Mouse (Mus musculus) midbrain, postnatal 0 days (tissue): Measurements from ENCODE around the gene Myo9b. TPM values are rescaled to one million over a fixed set of nuclear protein-coding genes. Genes with fewer than 3 reads are reported as not detected.

Source experiments
- ATAC-seq: fragments of 200-750 bp; cut with Nextera tagmentation; 2 replicates; pipeline ENCODE4 v1.8.0; 2017; ENCODE audit warnings: moderate number of reproducible peaks, mild to moderate bottlenecking, moderate TSS enrichment, moderate library complexity; ENCODE audit not compliant: low FRiP score
- DNase-seq: peaks from one replicate; pipeline ENCODE4 v3.0.0-alpha.2; 2015; ENCODE audit warnings: low spot score
- H3K27ac ChIP-seq: fragments of 300-500 bp; sonication (generic); 2 replicates; pipeline ENCODE4 v1.5.1; 2014; ENCODE audit warnings: low read depth, mild to moderate bottlenecking, low read length, mixed read lengths
- H3K27me3 ChIP-seq: fragments of 300-500 bp; sonication (generic); 2 replicates; pipeline ENCODE4 v1.6.1; 2014; ENCODE audit warnings: low read length, control low read depth, mixed read lengths; ENCODE audit not compliant: insufficient read depth
- H3K36me3 ChIP-seq: fragments of 300-500 bp; sonication (generic); 2 replicates; pipeline ENCODE4 v1.6.1; 2014; ENCODE audit warnings: low read length, control low read depth, mixed read lengths; ENCODE audit not compliant: insufficient read depth
- H3K4me1 ChIP-seq: fragments of 300-500 bp; sonication (generic); 2 replicates; pipeline ENCODE4 v1.6.1; 2014; ENCODE audit warnings: mild to moderate bottlenecking, control low read depth, antibody characterized with exemption, low read length, mixed read lengths; ENCODE audit not compliant: insufficient read depth
- H3K4me2 ChIP-seq: fragments of 300-500 bp; sonication (generic); 2 replicates; pipeline ENCODE4 v1.6.1; 2014; ENCODE audit warnings: low read depth, mild to moderate bottlenecking, low read length, mixed read lengths; ENCODE audit not compliant: poor library complexity, severe bottlenecking
- H3K4me3 ChIP-seq: fragments of 300-500 bp; sonication (generic); 2 replicates; pipeline ENCODE4 v1.5.1; 2014; ENCODE audit warnings: low read depth, mild to moderate bottlenecking, low read length, moderate library complexity
- H3K9ac ChIP-seq: fragments of 300-500 bp; sonication (generic); replicated peaks from 2 replicates; pipeline ENCODE4 v1.6.1; 2014; ENCODE audit warnings: mild to moderate bottlenecking, low read length, moderate library complexity, mixed read lengths; ENCODE audit not compliant: poor library complexity, severe bottlenecking
- H3K9me3 ChIP-seq: fragments of 300-500 bp; sonication (generic); 2 replicates; pipeline ENCODE4 v1.6.1; 2016; ENCODE audit warnings: low read length, control low read depth
- CTCF ChIP-seq: IDR thresholded peaks from 2 replicates; pipeline ENCODE4 v1.5.1; 2016; ENCODE audit warnings: antibody characterized with exemption, mild to moderate bottlenecking
- WGBS: fragments of 180-500 bp; shearing (Covaris S2); extraction: QIAGEN DNeasy Blood & Tissue Kit; methylation state at CpG from one replicate; pipeline ENCODE4 v1.1.7; 2014; 5-methylcytosine and 5-hydroxymethylcytosine counted together
- polyA plus RNA-seq: library from polyadenylated mRNA; unstranded; fragments of >200 nt; fragmentation: Nextera tagmentation; extraction: Ambion mirVana; gene quantifications from 2 replicates; pipeline ENCODE4 v1.2.1, GENCODE M21; 2015
- total RNA-seq: library from RNA; depleted of rRNA; stranded (reverse); fragments of >200 nt; gene quantifications from 2 replicates; pipeline ENCODE4 v1.2.3, GENCODE M21; 2014

The Myo9b gene
- total and polyA plus RNA-seq, 2 experiments from 2014 or later = 7.6 to 32.3 TPM

GRCm38 (mm10) chr8:71372427-71372826 is 99.9 kb downstream of the Myo9b start:
- Histone ChIP-seq H3K27me3 (no peaks in the 10 kb centered on the region), H3K36me3 (peaks cover 20% of the 10 kb centered on the region), H3K9me3 (no peaks in the 10 kb centered on the region), H3K4me3 (no peak overlapping the region), H3K4me2 (no peak overlapping the region), H3K4me1 (peaks cover 8% of the 10 kb centered on the region; the same call in 1 of the 2 replicates), H3K27ac (no peak overlapping the region), H3K9ac (no peak overlapping the region)
- ATAC-seq = no peak
- 79% methylated on average over 12 of the region's 12 CpGs for WGBS
- TF ChIP-seq CTCF = no peak
- DNase-seq = no peak

DNA sequence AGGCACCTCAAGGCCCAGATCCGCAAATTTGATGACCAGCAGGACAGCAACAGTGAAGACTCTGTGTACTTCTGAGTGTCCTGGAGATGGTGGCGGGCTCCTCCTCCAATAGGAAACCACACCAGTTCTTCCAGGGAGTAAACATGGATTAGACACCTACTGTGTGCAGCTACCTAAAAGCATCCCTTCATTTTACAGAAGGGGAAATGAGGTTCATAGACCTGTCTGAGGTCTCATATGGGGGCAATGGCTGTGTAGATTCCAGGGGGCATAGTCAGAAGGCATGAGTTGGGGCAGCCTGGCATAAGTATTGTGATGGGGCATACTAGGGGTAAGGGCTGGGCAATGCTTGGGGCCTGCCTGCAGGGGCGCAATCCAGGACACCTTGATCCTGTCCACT is 100.5 kb downstream of the Myo9b start:
- Histone ChIP-seq H3K36me3 (peaks cover 20% of the 10 kb centered on the region), H3K27me3 (no peaks in the 10 kb centered on the region), H3K4me2 (no peak overlapping the region), H3K4me1 (peaks cover 2% of the 10 kb centered on the region; the same call in 1 of the 2 replicates), H3K27ac (no peak overlapping the region), H3K9me3 (no peaks in the 10 kb centered on the region), H3K9ac (no peak overlapping the region), H3K4me3 (no peak overlapping the region)
- WGBS = 92% methylated on average over 3 of the region's 3 CpGs
- no peak for DNase-seq
- no peak for TF ChIP-seq CTCF
- ATAC-seq = no peak

DNA sequence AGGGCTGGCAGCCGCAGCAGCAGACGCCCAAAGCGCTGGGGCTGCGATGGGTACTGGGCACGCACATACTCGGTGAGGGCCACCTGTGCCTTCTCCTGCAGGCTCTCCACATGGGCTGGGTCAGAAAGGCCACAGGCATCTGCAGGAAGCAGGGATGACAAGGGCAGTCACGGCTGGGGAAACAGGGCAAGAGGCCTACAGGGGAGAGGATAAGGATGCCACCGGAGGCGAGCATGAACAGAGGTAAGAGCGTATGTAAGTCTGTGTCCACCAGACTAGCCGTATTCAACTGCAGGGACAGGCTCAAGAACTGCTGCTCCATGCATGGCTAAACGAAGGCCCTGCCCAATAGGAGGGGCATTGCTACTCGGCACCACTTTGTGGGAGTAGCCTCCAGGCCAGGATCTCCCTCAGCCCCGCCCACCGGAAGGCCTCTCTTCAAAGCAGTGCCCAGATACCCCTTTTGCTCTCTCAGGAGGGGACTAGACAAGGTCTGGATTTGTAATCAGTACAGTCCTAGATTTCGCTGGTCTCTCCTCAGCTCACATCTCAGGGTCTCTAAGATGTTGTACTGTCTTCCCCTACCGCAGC is 102.2 kb downstream of the Myo9b start:
- Histone ChIP-seq H3K4me3 (no peak overlapping the region), H3K27ac (no peak overlapping the region; the same call in 1 of the 2 replicates), H3K36me3 (peaks cover 16% of the 10 kb centered on the region), H3K4me1 (peaks cover 9% of the 10 kb centered on the region; the same call in 1 of the 2 replicates), H3K9ac (no peak overlapping the region), H3K27me3 (no peaks in the 10 kb centered on the region), H3K4me2 (no peak overlapping the region), H3K9me3 (no peaks in the 10 kb centered on the region)
- no peak for TF ChIP-seq CTCF
- no peak for DNase-seq
- ATAC-seq = no peak
- WGBS = 78% methylated on average over 17 of the region's 17 CpGs

GRCm38 (mm10) chr8:71375581-71376422 is 103.3 kb downstream of the Myo9b start:
- Histone ChIP-seq H3K36me3 (peaks cover 14% of the 10 kb centered on the region), H3K4me2 (peak overlapping the region; percentile 62), H3K4me3 (peak overlapping the region; percentile 36), H3K9me3 (no peaks in the 10 kb centered on the region), H3K27ac (peak overlapping the region; percentile 69), H3K4me1 (peaks cover 20% of the 10 kb centered on the region; the same call in 1 of the 2 replicates), H3K9ac (peak overlapping the region; percentile 68), H3K27me3 (no peaks in the 10 kb centered on the region)
- TF ChIP-seq CTCF = peak; percentile 55
- WGBS = 11% methylated on average over 71 of the region's 74 CpGs
- ATAC-seq = no peak
- DNase-seq = peak; percentile 62

DNA sequence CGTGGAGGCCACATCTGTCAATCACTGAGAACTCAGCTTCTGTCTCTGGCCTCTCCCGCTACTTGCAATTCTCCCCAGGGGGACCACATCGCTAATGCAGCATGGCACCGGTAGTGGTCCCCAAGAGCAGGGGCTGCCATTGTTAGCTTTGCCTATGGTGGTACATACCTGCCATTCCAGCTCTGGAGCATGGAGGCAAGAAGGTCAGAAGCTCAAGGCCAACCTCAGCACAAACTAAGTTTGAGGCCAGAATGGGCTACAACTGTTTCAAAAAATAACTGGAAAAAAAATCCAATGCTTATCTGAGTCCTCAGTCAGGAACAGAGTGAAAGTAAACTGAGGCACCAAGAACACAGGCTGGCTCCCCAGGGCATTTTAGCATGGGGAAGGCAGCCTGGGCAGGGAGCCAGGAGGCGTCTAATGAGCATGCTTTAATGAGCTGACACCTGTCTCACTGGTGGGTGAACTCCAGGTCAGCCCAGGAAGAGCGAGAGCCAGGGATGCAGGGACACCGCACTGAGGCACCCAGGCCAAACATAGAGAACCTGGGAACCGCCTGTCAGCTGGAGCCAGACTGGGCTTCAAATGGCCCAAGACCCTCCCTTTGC is 104.0 kb downstream of the Myo9b start:
- H3K4me1 ChIP-seq = peaks cover 20% of the 10 kb centered on the region; the same call in 1 of the 2 replicates
- no peak for DNase-seq

More for the DNA sequence above, 104.0 kb downstream of the Myo9b start:
- no peaks in the 10 kb centered on the region for H3K9me3 ChIP-seq
- H3K27me3 ChIP-seq = no peaks in the 10 kb centered on the region
- H3K4me3 ChIP-seq = peak overlapping the region; percentile 36; the same call in 1 of the 2 replicates
- no peak for ATAC-seq
- peaks cover 14% of the 10 kb centered on the region for H3K36me3 ChIP-seq
- peak overlapping the region; percentile 68; the same call in 1 of the 2 replicates for H3K9ac ChIP-seq
- WGBS = 41% methylated on average over 8 of the region's 8 CpGs
- TF ChIP-seq CTCF = no peak
- 0 out of 2 replicates have a peak overlapping the region, but pooled peaks have one; percentile 69 for H3K27ac ChIP-seq
- H3K4me2 ChIP-seq = peak overlapping the region; percentile 62
